Mouse (Mus musculus): ENCODE data around the gene Gm42906.

GRCm38 (mm10) chr5:151116192-151116887 lies 311.6 kb downstream of the Gm42906 start:
- no peak for TF ChIP-seq CTCF (IDR thresholded peaks at IDR 0.05; ENCODE audit: low read depth)
- TF ChIP-seq EP300 (IDR thresholded peaks at IDR 0.05; ENCODE audit: low read depth), result no peak
